Mouse (Mus musculus) embryonic fibroblast, embryonic 13.5 days (primary cell): ENCODE results near the gene Ccdc33.

Experiments
- CTCF ChIP-seq: IDR thresholded peaks from 2 replicates; pipeline ENCODE4 v1.5.1; 2011; ENCODE audit warnings: mild to moderate bottlenecking, control low read depth, low read length, moderate library complexity, borderline replicate concordance; ENCODE audit not compliant: insufficient read depth
- POLR2A ChIP-seq: IDR thresholded peaks from 2 replicates; pipeline ENCODE4 v1.6.1; 2011; ENCODE audit warnings: low read depth, mild to moderate bottlenecking, control low read depth, low read length, moderate library complexity

- no peak for TF ChIP-seq CTCF
- TF ChIP-seq POLR2A, result no peak
These were observed 15.0 kb downstream of the Ccdc33 start for GRCm38 (mm10) chr9:58103647-58104046.
